Mouse (Mus musculus): ENCODE results near the gene Adam8.

DNA sequence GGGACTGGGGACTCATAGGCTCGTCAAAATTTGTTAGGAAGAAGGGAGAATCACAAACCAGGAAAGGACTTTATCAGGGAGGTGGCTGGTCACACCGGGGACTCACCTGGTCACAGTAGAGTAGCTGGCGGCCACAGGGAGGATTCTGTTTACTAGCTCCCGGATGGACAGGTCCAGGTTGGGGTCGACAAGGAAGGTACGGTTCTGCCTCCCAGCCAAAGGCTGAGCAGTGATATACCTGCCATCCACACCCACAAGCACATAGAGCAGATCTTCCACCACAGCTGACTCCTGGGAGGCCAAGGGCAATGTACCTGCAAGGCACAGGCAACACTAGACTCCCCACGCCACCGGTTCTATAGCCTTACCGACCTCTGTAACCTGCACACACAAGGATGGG is 15.4 kb upstream of the Adam8 start:
- no peak for TF ChIP-seq CTCF (IDR thresholded peaks at IDR 0.05; ENCODE audit: low read depth, low read length)
- TF ChIP-seq POLR2A (IDR thresholded peaks at IDR 0.05; ENCODE audit: extremely low read depth, insufficient read depth, low read length): no peak
